Mouse (Mus musculus) gastrocnemius, postnatal 14 days (tissue): ENCODE data around the gene Cpd. TPM values are rescaled to one million over a fixed set of nuclear protein-coding genes. Genes with fewer than 3 reads are reported as not detected.

Experiments
- DNase-seq: peaks from one replicate; pipeline ENCODE4 v3.0.0; 2021; ENCODE audit warnings: mixed read lengths
- intact Hi-C: fragments of 180-260 bp; cut with DNase I; formaldehyde crosslinking; loops from one replicate; pipeline ENCODE4 v1.15.1; 2025; ENCODE audit warnings: low total_unique reads
- total RNA-seq, 2 experiments: library from RNA; stranded (reverse); gene quantifications; 2 replicates each; pipeline ENCODE4 v1.2.3; 2021

The Cpd gene
- total RNA-seq, 2 experiments from 2014 or later = 39.4 to 50.8 TPM

GRCm38 (mm10) chr11:76851512-76851911, 4.7 kb upstream of the Cpd start:
- intact Hi-C loops = no loop called here
- no peak for DNase-seq

DNA sequence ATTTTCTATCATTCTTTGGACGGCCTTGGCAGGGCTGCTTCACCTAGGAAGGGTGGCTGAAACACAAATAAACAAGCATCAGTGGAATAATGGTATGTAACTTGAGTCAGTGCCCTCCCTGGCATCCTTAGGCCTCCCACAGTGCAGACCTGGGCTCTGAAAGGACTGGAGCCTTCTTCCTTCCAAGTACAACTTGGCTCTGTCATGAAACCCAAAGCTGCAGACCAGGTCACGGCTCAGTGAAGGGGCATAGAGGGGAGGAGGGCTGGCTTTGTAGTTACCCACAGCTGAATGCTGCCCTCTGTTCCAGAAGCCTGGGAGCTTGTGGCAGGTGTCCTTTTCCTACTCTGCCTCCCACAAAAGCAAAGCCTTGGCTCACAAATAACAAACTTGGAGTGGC, 2.8 kb upstream of the Cpd start:
- no peak for DNase-seq
- intact Hi-C loops = no loop called here

DNA sequence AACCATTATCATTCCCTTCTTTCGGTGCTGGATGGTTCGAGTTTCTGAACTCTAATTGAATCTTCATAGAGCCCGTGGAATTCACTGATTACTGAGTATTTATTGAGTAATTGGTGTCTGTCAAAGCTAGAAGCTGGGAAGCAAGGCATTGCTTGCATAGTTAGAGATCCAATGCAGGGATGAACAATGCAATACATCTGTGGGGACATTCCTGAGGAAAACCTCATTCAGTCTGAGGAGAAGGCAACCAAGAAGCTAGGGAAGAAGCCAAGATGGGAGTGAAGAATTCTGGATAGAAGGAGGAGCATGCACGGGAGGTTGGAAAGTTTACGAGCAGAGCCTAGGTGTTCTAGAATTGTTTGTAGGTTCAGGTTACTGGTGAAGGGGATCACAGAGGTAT, 1.3 kb upstream of the Cpd start:
- intact Hi-C loops = no loop called here
- no peak for DNase-seq

DNA sequence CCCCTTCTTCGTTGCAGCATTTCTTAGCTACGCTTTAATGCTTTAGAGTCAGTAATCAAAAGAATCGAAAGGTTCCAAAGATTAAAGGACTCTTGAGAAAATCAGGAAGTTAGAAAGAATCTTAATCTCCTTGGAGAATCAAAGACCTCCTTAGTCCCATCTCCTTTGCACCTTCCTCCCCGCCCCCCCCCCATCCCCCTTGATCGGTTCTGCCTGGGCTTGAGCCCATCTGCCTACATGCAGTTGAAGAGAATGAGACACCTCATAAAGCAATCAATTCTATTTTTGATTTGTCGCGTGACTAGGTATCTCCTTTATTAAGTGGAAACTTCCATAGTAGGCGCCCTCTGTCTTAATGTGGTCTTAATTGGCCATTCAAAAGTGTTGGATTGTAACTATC, 536 bp upstream of the Cpd start:
- intact Hi-C loops = no loop called here
- DNase-seq = no peak

DNA sequence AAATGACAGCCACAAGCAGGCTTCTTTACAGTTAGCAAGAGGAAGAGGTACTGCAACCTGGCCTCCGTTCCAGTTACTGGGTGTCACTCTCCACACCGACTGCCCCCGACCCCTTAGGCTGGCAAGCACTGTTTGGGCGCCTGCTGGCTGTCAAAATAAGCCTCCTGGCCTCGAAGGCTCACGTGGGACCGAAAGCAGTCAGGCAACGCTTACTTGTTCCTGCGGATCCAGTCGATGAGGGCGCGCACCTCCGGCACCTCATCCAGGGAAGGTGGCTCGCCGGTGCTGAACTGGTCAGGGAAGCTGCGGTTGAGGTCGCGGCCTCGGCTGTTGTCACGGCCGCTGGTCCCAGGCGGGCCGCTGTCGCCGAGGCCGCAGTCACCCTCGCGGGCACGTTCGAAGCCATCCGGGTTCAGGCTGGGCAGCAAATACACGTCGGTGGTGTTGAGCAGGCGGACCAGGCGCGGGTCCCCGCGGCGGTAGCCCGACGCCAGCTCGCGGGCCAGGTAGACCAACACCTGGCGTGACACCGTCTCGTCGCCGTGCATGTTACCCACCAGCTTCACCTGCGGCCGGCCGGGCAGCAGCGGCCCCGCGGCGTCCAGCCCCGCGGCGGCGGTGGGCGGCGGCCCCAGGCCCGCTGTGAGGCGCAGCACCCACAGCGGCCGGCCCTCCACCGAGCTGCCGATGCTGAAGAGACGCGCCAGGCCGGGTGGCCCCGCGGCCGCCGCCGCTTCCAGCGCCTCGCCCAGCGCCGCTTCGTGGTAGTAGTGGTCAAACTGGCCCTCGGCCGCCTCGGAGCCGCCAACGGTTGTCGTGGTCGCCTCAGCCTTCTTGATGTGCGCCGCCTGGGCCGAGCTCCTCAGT, 574 bp downstream of the Cpd start:
- intact Hi-C loops = no loop called here
- DNase-seq = peak; percentile 42

DNA sequence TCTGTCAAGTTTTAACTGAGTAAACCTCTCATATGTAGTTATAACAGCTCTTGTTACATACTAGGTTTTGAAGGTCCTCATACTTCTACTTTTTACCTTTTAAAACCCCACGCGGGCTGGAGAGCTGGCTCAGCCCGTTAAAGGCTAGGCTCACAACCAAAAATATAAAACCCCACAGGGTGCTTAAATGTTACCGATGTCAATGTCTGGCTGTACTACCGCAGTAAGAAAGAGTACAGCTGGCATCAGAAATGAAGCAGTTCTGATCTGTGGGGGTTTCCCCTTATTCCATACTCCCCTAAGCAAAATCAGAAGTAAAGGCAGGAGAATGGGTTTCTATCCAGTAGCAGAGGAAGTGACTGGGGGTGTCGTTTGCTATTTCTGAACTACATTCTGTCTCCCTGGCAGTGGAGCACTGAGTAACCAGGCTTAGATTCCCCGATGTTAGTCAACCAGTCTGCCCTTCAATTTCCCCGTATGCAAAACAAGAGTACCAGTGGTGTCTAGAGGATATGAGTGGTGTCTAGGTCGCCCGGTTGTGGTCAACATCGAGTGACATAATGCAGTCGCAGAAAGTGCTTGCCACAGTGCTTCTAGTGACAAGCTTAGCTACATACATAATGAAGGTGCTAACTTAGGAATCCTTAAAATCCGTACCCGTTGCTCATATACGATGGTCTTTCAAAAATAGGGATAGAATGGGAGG, 1.4 kb downstream of the Cpd start:
- intact Hi-C loops = no loop called here
- DNase-seq = no peak

DNA sequence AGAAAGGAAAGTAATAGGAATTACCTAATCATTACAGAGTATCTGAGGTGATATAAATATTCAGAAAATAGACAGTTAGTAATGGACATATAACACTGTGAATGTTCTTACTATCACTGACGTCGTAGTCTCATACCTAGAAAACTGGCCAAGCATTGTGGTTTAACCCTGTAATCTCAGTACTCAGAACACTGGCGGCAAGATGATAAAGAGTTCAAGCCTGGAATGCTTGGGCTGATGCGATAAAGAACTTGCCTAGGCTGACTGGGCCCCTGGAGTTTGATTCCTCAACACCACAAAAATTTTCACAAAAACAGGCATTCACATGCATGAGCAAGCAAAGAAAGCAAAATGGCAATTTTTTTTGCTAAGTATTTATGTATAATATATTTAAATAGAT, 8.2 kb downstream of the Cpd start:
- DNase-seq = no peak
- intact Hi-C loops = no loop called here

GRCm38 (mm10) chr11:76836317-76836716, 10.5 kb downstream of the Cpd start:
- no peak for DNase-seq
- intact Hi-C loops = no loop called here

- no peak for DNase-seq
- intact Hi-C loops = no loop called here
Measured at GRCm38 (mm10) chr11:76835868-76836267, 10.9 kb downstream of the Cpd start.

- no peak for DNase-seq
- intact Hi-C loops = no loop called here
Measured at GRCm38 (mm10) chr11:76834665-76835064, 12.2 kb downstream of the Cpd start.

DNA sequence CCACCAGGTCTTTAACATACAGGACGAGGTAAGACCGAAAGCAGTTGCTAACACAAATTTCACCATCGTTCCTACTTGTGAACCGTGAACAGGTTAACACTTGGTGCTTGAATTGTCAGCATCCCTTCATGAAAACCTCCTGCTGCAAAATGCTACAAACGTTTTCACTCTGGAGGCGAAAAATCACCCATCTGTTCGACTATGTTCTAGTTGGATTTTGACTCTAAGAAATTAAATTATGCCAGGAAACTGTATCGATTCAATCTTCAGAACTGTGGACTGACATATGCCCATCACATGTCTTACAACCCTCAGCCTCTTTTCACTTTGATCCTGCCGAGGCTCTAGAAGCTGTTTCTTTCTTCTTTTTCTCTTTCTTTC, 21.9 kb downstream of the Cpd start:
- no peak for DNase-seq
- intact Hi-C loops = no loop called here

DNA sequence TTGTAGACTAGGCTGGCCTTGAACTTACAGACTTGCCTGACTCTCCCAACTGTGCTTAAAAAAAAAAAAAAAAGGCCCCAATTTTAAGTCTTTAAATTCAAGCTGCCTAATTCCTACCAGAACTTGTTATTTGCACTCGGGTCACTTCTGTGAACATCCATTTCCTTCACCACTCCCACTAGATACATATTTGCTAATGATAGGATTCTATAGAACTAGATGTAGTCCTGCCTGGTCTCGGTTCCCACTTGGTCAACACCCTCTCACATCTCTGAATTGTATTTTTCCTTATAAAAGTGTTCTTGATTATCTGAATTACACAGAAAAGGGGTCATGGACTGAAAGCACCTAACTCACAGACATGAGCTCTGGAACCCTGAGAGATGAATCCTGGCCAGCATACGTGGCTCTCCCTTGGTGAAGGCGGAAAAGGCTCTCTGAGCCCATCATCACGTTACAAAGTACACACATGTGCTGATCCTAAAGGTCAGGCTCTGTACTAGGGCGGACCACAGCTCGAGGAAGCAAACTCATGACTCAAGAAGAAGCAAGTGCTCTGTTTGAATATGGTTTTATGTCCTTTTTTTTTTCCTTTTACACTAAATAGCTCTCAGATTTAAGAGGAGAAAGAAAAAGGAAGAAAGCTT, 22.5 kb downstream of the Cpd start:
- intact Hi-C loops = no loop called here

GRCm38 (mm10) chr11:76823641-76824040, 23.2 kb downstream of the Cpd start:
- intact Hi-C loops = no loop called here
- DNase-seq = no peak

More for the DNA sequence above, 22.5 kb downstream of the Cpd start:
- no peak for DNase-seq

DNA sequence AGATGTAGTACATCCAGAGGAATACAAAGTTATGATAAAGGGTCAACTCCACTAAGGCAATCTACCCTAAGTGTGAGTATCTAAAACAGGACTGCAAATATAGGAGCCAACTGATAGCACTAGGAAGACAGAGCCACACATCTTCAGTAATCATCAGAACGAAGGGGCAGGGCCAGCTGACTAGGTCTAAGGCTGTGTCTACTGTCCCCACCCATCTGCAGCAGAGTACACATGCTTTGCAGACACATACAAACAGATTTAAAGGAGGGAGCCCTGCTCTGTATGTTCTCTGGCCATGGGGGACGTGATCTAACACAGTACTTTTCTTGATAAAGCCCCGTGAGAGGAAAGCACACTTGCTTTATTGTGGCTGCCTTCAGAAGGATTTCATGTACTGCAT, 25.5 kb downstream of the Cpd start:
- intact Hi-C loops = no loop called here
- no peak for DNase-seq

- intact Hi-C loops = no loop called here
- DNase-seq = no peak
Measured at GRCm38 (mm10) chr11:76817664-76818063, 29.2 kb downstream of the Cpd start.

DNA sequence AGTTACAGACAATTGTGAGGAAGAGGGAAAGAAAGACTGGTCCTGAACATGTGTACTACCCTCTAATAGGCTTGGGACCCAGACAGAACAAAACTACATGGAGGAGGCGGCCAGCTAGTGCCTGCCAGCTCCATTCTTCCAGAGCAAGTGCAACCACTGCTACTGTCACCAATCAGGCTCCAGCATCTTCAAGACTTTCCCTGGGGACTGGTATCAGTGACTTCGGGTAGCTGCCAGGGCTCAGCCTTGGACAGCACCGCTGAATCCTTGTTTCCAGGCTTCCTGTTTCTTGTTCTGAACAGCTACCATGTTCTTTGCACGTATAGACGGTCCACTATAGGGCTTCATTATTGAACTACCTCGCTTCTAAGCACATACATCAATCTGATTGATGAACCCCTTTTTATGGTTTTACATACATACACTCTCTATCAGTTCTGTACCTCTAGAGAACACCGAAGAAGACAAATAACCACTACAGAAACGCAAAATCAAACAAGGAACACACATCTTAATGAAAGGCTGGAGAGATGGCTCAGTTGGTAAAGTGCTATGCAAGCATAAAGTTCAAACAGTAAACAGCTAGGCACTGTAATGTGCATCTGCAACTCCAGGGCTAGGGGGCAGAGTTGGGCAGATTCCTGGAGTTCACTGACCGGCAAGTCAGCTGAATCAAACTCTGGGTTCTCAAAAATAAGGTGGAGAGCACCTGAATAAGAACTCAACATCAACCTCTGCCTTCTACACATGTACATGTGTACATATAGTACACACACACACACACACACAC, 35.9 kb downstream of the Cpd start:
- DNase-seq = peak; percentile 18
- intact Hi-C loops = no loop called here

DNA sequence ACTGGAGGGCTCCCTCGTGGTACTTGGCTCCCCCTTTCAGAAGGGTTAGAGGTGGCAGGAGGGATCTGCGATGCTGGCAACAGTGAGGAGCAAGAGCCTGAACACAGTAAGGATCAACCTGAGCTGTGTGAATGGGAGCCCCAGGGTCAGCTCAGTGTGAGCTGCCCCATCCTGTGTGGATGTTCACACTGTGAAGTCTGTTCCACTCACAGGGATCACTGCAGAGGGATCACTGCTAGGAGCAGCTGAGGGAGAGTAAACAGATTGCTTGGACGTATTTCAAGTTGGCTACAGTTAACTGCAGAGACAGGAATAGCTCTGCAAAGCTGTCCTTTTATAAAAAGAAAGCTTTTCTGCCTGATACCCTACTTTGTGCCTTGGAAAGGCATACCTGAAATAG, 37.4 kb downstream of the Cpd start:
- no peak for DNase-seq

GRCm38 (mm10) chr11:76808550-76808949, 38.3 kb downstream of the Cpd start:
- no peak for DNase-seq
- intact Hi-C loops = no loop called here

More for the DNA sequence above, 37.4 kb downstream of the Cpd start:
- intact Hi-C loops = no loop called here

- no peak for DNase-seq
- intact Hi-C loops = no loop called here
Measured at GRCm38 (mm10) chr11:76807007-76807679, 39.7 kb downstream of the Cpd start.
